Mouse (Mus musculus) liver, embryonic 11.5 days (tissue): ENCODE results near the gene 9530068E07Rik. TPM values are rescaled to one million over a fixed set of nuclear protein-coding genes. Genes with fewer than 3 reads are reported as not detected.
A peak's percentile ranks its signal among the peaks of the same experiment; 100 is the strongest.
"Not testable (repeated sequence)": the region's sequence is repeated elsewhere in the genome, so short reads cannot be mapped to it uniquely, and the experiment has no call there.

Source experiments
- ATAC-seq: fragments of 200-750 bp; cut with Nextera tagmentation; replicated peaks from 2 replicates; pipeline ENCODE4 v1.8.0; 2017; ENCODE audit warnings: moderate number of reproducible peaks, mild to moderate bottlenecking, moderate TSS enrichment, moderate library complexity; ENCODE audit not compliant: low FRiP score
- DNase-seq: peaks from one replicate; pipeline ENCODE4 v3.0.0-alpha.2; 2017; ENCODE audit warnings: low spot score
- H3K27ac ChIP-seq: fragments of 300-500 bp; sonication (generic); 2 replicates; pipeline ENCODE4 v1.5.1; 2014; ENCODE audit warnings: mild to moderate bottlenecking, low read depth, low read length, control low read depth
- H3K27me3 ChIP-seq: fragments of 300-500 bp; sonication (generic); replicated peaks from 2 replicates; pipeline ENCODE4 v1.6.1; 2014; ENCODE audit warnings: low read length, mixed read lengths; ENCODE audit not compliant: control insufficient read depth, insufficient read depth
- H3K36me3 ChIP-seq: fragments of 300-500 bp; sonication (generic); 2 replicates; pipeline ENCODE4 v1.6.1; 2014; ENCODE audit warnings: mild to moderate bottlenecking, low read length, moderate library complexity, mixed read lengths; ENCODE audit not compliant: control insufficient read depth, insufficient read depth
- H3K4me1 ChIP-seq: fragments of 300-500 bp; sonication (generic); replicated peaks from 2 replicates; pipeline ENCODE4 v1.6.1; 2014; ENCODE audit warnings: low read length, mixed read lengths; ENCODE audit not compliant: control insufficient read depth, insufficient read depth
- H3K4me2 ChIP-seq: fragments of 300-500 bp; sonication (generic); 2 replicates; pipeline ENCODE4 v1.6.1; 2014; ENCODE audit warnings: mild to moderate bottlenecking, control low read depth, moderate library complexity
- H3K4me3 ChIP-seq: fragments of 300-500 bp; sonication (generic); 2 replicates; pipeline ENCODE4 v1.5.1; 2014; ENCODE audit warnings: low read depth, low read length, control low read depth
- H3K9ac ChIP-seq: fragments of 300-500 bp; sonication (generic); 2 replicates; pipeline ENCODE4 v1.6.1; 2014; ENCODE audit warnings: low read depth, low read length, control low read depth
- H3K9me3 ChIP-seq: fragments of 300-500 bp; sonication (generic); 2 replicates; pipeline ENCODE4 v1.6.1; 2016; ENCODE audit warnings: low read length, inconsistent platforms, mixed read lengths; ENCODE audit not compliant: control insufficient read depth
- WGBS: fragments of 180-500 bp; shearing (Covaris S2); extraction: QIAGEN DNeasy Blood & Tissue Kit; methylation state at CpG from one replicate; pipeline ENCODE4 v1.1.7; 2014; 5-methylcytosine and 5-hydroxymethylcytosine counted together
- polyA plus RNA-seq: library from polyadenylated mRNA; unstranded; fragments of >200 nt; fragmentation: Nextera tagmentation; extraction: Ambion mirVana; gene quantifications from 2 replicates; pipeline ENCODE4 v1.2.1, GENCODE M21; 2014

The 9530068E07Rik gene
- 124 and 141 TPM in 2 replicates for polyA plus RNA-seq

DNA sequence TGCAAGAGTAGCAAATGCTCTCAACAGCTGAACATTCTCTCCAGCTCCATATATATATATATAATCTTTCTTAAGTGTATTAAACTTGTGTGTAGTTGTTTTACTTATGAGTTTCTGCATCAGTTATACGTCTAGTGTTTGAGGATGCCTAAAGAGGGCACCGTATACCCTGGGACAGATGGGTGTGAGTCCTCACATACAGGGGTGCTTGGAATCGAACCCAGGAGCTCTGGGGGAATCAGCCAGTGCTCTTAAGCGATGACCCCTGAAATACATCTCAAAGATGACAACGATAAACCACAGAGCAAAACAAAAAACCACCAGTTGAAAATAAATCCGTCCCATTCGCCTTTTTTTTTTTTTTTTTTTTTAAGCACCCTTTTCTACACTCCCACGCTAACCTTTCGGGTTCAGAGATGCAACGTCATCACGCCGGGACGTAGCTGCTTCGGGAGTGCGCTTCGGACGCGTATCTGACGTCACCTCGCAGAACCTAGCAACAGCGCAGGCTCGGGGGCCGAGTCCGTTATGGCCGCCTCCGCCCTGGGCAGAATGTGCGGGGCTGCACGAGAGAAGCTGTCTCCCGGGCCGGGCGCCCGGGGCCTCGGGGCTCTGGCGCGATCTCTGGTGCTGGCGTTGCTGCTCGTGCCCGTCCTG, at the start of gene 9530068E07Rik:
Gene 9530068E07Rik, plus strand, starts transcription at position 489 of the 657 bp plus-strand sequence.
- Histone ChIP-seq H3K4me2 (peak within 1 kb of the TSS; percentile 80), H3K27me3 (no peaks in the 10 kb centered on the region), H3K9me3 (no peaks in the 10 kb centered on the region), H3K9ac (peak within 1 kb of the TSS; percentile 96), H3K36me3 (no peaks in the 10 kb centered on the region), H3K27ac (peak within 1 kb of the TSS; percentile 72), H3K4me3 (peak within 1 kb of the TSS; percentile 87), H3K4me1 (peaks cover 10% of the 10 kb centered on the region)
- DNase-seq (peak; percentile 87), ATAC-seq (peak; percentile 93)
- 1% methylated on average over 38 of the region's 38 CpGs for WGBS

GRCm38 (mm10) chr11:52346635-52347005, 49.6 kb upstream of the 9530068E07Rik start:
- no peaks in the 10 kb centered on the region for H3K27me3 ChIP-seq
- peak overlapping the region; percentile 44 for H3K4me3 ChIP-seq
- ATAC-seq (peak; percentile 52; the same call in 1 of the 2 replicates), DNase-seq (no peak)
- WGBS = 3% methylated on average over 12 of the region's 12 CpGs
- H3K4me1 ChIP-seq = peaks cover 24% of the 10 kb centered on the region
- no peaks in the 10 kb centered on the region for H3K36me3 ChIP-seq
- H3K27ac ChIP-seq = peak overlapping the region; percentile 35
- no peaks in the 10 kb centered on the region for H3K9me3 ChIP-seq
- H3K4me2 ChIP-seq = peak overlapping the region; percentile 75
- H3K9ac ChIP-seq = peak overlapping the region; percentile 56

GRCm38 (mm10) chr11:52348156-52348555, 48.1 kb upstream of the 9530068E07Rik start:
- ATAC-seq (no peak), DNase-seq (no peak)
- Histone ChIP-seq H3K4me3 (no peak overlapping the region), H3K27me3 (no peaks in the 10 kb centered on the region), H3K9me3 (no peaks in the 10 kb centered on the region), H3K36me3 (no peaks in the 10 kb centered on the region), H3K9ac (no peak overlapping the region), H3K4me2 (no peak overlapping the region), H3K27ac (no peak overlapping the region), H3K4me1 (peaks cover 28% of the 10 kb centered on the region)
- 69% methylated on average over 4 of the region's 4 CpGs for WGBS

- no peaks in the 10 kb centered on the region for H3K9me3 ChIP-seq
- no peak for ATAC-seq
- no peak overlapping the region for H3K27ac ChIP-seq
- no peak for DNase-seq
- H3K36me3 ChIP-seq = no peaks in the 10 kb centered on the region
- H3K4me2 ChIP-seq = no peak overlapping the region
- 56% methylated on average over 3 of the region's 3 CpGs for WGBS
- H3K9ac ChIP-seq = no peak overlapping the region
- peaks cover 28% of the 10 kb centered on the region for H3K4me1 ChIP-seq
- H3K4me3 ChIP-seq = no peak overlapping the region
- H3K27me3 ChIP-seq = no peaks in the 10 kb centered on the region
Measured at GRCm38 (mm10) chr11:52348724-52349123, 47.5 kb upstream of the 9530068E07Rik start.

- Histone ChIP-seq H3K4me3 (no peak overlapping the region), H3K36me3 (no peaks in the 10 kb centered on the region), H3K4me2 (peak overlapping the region; percentile 47), H3K27ac (peak overlapping the region; percentile 53; the same call in 1 of the 2 replicates), H3K27me3 (no peaks in the 10 kb centered on the region), H3K9me3 (no peaks in the 10 kb centered on the region), H3K9ac (peak overlapping the region; percentile 48), H3K4me1 (peaks cover 21% of the 10 kb centered on the region)
- DNase-seq (peak; percentile 60), ATAC-seq (peak; percentile 80)
- WGBS = under 1% methylated on average over 9 of the region's 9 CpGs
Measured at GRCm38 (mm10) chr11:52350924-52351323, 45.3 kb upstream of the 9530068E07Rik start.

DNA sequence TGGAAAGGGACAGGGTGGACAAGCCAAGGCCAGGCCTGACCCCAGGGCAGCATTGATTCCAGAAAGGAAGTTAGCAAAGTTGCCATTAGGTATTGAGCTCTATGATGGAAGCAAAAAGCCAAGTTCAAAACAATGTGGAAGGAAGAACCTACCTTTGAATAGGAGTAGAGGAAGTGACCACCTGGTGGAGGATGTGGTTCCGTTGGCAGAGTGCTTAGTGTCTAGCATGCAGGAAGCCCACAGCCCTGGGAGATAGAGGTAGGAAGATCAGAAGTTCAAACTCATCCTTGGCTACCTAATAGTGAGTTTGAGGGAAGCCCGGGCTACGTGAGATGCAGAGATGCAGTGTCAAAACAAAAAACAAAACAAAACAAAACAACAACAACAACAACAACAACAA, 44.0 kb upstream of the 9530068E07Rik start:
- Histone ChIP-seq H3K4me1 (peaks cover 14% of the 10 kb centered on the region), H3K27ac (no peak overlapping the region), H3K36me3 (no peaks in the 10 kb centered on the region), H3K9me3 (no peaks in the 10 kb centered on the region), H3K4me3 (no peak overlapping the region), H3K4me2 (no peak overlapping the region), H3K9ac (no peak overlapping the region), H3K27me3 (no peaks in the 10 kb centered on the region)
- 86% methylated on average over 3 of the region's 3 CpGs for WGBS
- ATAC-seq = no peak
- DNase-seq = no peak

DNA sequence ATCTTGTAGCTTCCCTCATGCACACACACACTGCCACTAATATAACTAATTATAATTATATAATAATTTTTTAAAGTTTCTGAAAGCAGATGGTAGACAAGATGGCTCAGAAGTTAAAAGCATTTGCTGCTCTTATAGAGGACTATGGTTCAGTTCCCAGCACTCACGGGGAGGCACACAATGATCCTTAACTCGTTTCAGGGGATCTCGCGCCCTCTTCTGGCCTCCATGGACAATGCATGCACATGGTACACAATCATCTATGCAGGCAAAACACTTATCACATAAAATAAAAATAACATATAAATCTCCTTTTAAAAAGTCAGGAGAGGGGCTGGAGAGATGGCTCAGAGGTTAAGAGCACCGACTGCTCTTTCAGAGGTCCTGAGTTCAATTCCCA, 41.6 kb upstream of the 9530068E07Rik start:
- Histone ChIP-seq H3K27me3 (no peaks in the 10 kb centered on the region), H3K27ac (no peak overlapping the region), H3K9ac (no peak overlapping the region), H3K9me3 (no peaks in the 10 kb centered on the region), H3K4me3 (no peak overlapping the region), H3K4me2 (no peak overlapping the region), H3K36me3 (no peaks in the 10 kb centered on the region), H3K4me1 (peaks cover 20% of the 10 kb centered on the region)
- WGBS = 78% methylated on average over 5 of the region's 5 CpGs
- no peak for DNase-seq
- no peak for ATAC-seq

- Histone ChIP-seq H3K9me3 (no peaks in the 10 kb centered on the region), H3K9ac (no peak overlapping the region), H3K36me3 (no peaks in the 10 kb centered on the region), H3K4me2 (no peak overlapping the region), H3K27ac (no peak overlapping the region), H3K4me3 (no peak overlapping the region), H3K27me3 (no peaks in the 10 kb centered on the region), H3K4me1 (peaks cover 22% of the 10 kb centered on the region)
- ATAC-seq (no peak), DNase-seq (no peak)
- WGBS = 82% methylated on average over 1 of the region's 1 CpGs
Measured at GRCm38 (mm10) chr11:52355601-52356000, 40.6 kb upstream of the 9530068E07Rik start.

DNA sequence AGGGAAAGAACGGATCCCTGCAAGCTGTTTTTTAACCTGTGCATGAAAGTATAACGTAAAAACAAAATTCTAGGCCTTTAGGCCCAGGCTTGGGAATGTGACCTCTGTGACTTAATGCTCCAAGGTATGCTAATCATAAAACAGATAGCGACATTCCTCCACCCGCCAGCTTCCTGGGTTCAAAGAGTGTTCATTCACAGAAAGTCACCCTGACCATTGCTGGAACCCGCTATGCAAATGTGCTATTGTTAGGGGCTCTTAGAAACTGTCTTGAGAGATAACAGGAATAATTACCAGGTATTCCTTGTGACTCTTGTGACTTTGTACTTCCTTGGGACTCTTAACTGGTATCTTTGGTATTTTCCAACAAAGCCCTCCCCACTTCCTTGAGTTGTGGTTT, 39.1 kb upstream of the 9530068E07Rik start:
- H3K27ac ChIP-seq, H3K9ac ChIP-seq, H3K36me3 ChIP-seq, H3K4me2 ChIP-seq, H3K27me3 ChIP-seq, ATAC-seq, H3K9me3 ChIP-seq, H3K4me3 ChIP-seq, DNase-seq: not testable (repeated sequence)
- 87% methylated on average over 5 of the region's 5 CpGs for WGBS
- H3K4me1 ChIP-seq = peaks cover 12% of the 10 kb centered on the region
